Mouse (Mus musculus) bone marrow, adult 2 months (tissue): Measurements from ENCODE around the gene Cpne5. TPM values are rescaled to one million over a fixed set of nuclear protein-coding genes. Genes with fewer than 3 reads are reported as not detected.

Experiments
- H3K27ac ChIP-seq: fragments of 200-500 bp; 2 replicates; pipeline ENCODE4 v1.5.1; 2012; ENCODE audit warnings: low read depth, mild to moderate bottlenecking, control low read depth, inconsistent platforms, low read length; ENCODE audit not compliant: control insufficient read depth, poor library complexity, insufficient read depth
- H3K4me1 ChIP-seq: fragments of 200-500 bp; 2 replicates; pipeline ENCODE4 v1.6.1; 2011; ENCODE audit warnings: low read length; ENCODE audit not compliant: control insufficient read depth, insufficient read depth
- H3K4me3 ChIP-seq: fragments of 200-500 bp; replicated peaks from 2 replicates; pipeline ENCODE3; 2011; ENCODE audit warnings: mild to moderate bottlenecking, low read depth, low read length, control low read depth; ENCODE audit not compliant: control insufficient read depth
- CTCF ChIP-seq: fragments of 200-500 bp; IDR thresholded peaks from 2 replicates; pipeline ENCODE4 v1.5.1; 2011; ENCODE audit warnings: low read length, control low read depth; ENCODE audit not compliant: control insufficient read depth, insufficient read depth
- POLR2A ChIP-seq: fragments of 200-500 bp; IDR thresholded peaks from 2 replicates; pipeline ENCODE4 v1.6.1; 2011; ENCODE audit warnings: low read depth, mild to moderate bottlenecking, control low read depth, low read length, borderline replicate concordance; ENCODE audit not compliant: control insufficient read depth
- WGBS: fragments of 180-500 bp; shearing (Covaris S2); methylation state at CpG from one replicate; pipeline ENCODE4 v1.1.7; 2018; 5-methylcytosine and 5-hydroxymethylcytosine counted together
- polyA plus RNA-seq: library from polyadenylated mRNA; stranded (reverse); fragments of >200 nt; gene quantifications from 2 replicates; pipeline ENCODE4 v1.2.4, GENCODE M21; 2011; ENCODE audit warnings: low replicate concordance; ENCODE audit not compliant: missing spikeins, insufficient read depth, insufficient read length

The Cpne5 gene
- polyA plus RNA-seq: 0.50 and 0.92 TPM in 2 replicates

DNA sequence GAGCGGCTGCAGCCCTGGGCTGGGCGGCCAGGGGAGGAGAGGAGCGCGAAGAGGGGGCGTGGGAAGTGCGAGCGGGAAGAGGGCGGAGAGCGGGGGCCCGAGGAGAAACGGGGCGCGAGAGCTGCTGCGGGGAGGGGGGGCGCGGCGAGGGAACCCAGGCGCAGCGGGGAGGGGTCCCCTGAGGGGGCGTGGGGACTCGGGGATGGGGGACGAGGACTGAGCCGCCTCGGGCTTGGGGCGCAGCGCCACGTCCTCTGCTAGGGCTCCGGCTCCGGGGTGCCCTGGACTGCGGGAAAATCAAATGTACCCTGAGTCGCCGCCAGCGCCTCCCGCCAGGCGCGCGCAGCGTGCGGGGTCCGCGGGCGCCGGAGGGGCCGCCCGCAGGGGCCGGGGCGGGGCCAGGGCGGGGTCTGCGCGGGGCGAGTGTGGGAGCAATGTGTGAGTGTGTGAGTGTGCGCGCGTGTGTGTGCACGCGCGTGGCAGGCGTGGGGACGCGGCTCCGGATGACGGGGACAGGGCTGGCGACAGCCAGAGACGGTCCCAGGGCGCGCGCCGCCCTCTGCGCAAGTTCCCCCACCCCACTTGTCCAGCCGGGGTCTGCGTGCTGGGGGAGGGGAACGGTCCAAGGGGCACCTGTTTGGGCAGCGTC is at the start of gene Cpne5:
Gene Cpne5 (minus strand): TSS at position 396 of the 649 bp plus-strand sequence.
- H3K27ac ChIP-seq: no peak within 1 kb of the TSS
- H3K4me1 ChIP-seq: no peaks in the 10 kb centered on the region
- WGBS: under 1% methylated on average over 70 of the region's 73 CpGs
- TF ChIP-seq CTCF (no peak), POLR2A (no peak)
- H3K4me3 ChIP-seq: no peak within 1 kb of the TSS

DNA sequence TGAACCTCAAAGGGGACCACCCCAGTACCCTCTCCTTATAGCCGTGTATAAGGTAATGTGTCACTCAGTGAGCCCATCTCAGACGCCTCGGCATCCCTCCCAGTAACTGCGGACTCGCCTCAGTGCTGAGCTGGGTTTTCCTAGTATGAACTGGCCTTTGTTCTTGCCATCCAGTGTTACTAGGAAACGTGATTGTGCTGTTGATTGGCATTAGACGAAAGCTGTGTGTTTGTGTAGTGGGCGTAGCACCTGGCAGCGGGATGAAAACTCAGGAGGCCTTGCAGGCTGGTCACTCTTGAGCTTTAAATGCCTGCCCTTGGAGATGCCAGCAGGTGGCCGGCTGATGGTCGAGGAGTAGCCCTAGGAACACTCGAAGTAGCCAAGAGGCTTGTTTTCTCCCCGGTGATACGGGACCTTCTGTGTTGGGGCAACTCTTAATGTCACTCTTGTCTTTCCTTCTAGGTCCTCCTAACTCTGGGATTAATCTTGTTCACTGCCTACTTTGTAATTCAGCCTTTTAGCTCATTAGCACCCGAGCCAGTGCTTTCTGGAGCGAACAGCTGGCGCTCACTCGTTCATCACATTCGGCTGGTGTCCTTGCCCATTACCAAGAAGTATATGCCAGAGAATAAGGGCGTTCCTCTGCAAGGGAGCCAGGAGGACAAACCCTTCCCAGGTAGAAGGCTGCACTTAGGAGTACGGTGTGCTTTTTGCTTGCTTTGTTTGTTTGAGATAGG is 44.4 kb upstream of the Cpne5 start:
- 91% methylated on average over 21 of the region's 21 CpGs for WGBS
- TF ChIP-seq CTCF (no peak), POLR2A (no peak)

DNA sequence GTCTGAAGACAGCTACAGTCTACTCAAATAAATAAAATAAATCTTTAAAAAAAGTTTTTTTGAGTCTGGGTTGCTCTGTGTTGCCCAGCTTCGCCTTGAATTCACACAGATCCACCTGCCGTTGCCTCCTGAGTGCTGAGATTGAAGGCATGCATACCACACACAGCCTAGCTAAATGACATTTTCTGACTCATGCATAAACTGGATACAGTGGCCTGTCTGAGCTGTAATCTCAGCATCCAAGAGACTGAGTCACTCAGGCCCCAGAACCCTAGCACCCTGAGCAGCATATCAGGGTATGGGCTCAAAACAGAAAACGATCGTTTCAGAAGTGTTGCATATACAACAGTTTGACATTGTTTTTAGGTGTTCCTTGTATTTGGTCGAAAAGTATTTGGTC is 43.6 kb upstream of the Cpne5 start:
- no peak overlapping the region for H3K27ac ChIP-seq
- no peak overlapping the region for H3K4me3 ChIP-seq
- peaks cover 1% of the 10 kb centered on the region; the same call in 1 of the 2 replicates for H3K4me1 ChIP-seq
- no peak for TF ChIP-seq CTCF
- no peak for TF ChIP-seq POLR2A
- WGBS: 87% methylated on average over 5 of the region's 5 CpGs

More for the DNA sequence above, 44.4 kb upstream of the Cpne5 start:
- H3K27ac ChIP-seq: no peak overlapping the region
- no peak overlapping the region for H3K4me3 ChIP-seq
- peaks cover 1% of the 10 kb centered on the region; the same call in 1 of the 2 replicates for H3K4me1 ChIP-seq

DNA sequence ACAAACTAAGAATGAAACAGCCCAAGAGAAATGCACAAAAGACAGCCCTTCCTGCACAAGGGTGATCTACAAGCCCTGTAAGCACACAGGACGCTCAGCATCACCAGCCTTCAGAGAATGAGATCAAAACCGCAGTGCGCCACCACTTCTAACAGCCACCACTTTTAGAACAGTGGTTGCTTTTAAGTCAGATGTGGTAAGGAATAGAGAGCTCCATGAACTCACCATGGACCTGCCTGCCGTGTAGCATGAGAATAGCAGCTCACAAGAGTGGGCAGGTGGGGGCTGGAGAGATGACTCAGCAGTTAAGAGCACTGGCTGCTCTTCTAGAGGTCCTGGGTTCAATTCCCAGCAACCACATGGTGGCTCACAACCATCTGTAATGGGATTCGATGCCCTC is 42.5 kb upstream of the Cpne5 start:
- H3K27ac ChIP-seq: no peak overlapping the region
- H3K4me1 ChIP-seq: peaks cover 1% of the 10 kb centered on the region; the same call in 1 of the 2 replicates
- WGBS: 81% methylated on average over 5 of the region's 5 CpGs
- no peak for TF ChIP-seq POLR2A
- TF ChIP-seq CTCF: no peak
- H3K4me3 ChIP-seq: no peak overlapping the region

DNA sequence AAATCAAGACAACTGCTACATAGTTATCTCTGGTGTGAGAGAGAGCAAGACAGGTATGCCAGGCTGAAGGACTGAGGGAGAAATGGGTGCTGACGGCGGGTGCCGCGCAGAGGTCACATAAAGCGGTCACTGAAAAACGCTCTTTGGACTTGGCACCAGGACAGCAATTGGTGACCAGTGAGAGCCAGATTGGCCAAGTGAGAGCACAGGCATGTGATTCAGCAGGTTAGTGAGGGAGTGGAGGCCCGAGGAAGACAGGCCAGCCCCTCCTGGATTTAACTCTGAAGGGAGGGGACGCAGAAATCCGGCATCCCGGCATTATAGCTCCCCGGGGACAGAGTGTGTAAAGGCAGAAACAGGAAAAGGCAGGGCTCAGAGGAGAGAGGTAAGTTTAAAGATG is 35.9 kb upstream of the Cpne5 start:
- TF ChIP-seq POLR2A: no peak
- no peak for TF ChIP-seq CTCF
- no peak overlapping the region for H3K27ac ChIP-seq
- H3K4me1 ChIP-seq: peaks cover 3% of the 10 kb centered on the region; the same call in 1 of the 2 replicates
- 90% methylated on average over 11 of the region's 11 CpGs for WGBS
- no peak overlapping the region for H3K4me3 ChIP-seq

DNA sequence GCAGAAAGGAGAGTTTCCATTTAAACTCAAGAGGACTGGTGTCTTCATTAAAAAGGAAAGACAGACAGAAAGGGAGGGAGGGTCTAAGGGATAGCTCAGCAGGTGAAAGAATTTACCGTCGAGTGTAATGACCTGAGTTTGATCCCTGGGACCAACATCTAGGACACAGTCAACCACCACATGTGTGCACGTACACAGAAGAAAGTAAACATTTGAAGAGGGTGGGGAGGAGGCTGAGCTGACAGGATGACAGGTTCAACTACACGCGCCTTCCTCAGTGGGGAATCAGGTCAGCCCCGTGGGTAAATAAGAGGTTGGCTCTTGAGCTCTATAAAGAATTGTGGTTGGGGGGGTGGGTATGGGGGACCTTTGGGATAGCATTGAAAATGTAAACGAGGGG is 35.2 kb upstream of the Cpne5 start:
- WGBS: 87% methylated on average over 7 of the region's 7 CpGs
- TF ChIP-seq CTCF (no peak), POLR2A (no peak)
- no peak overlapping the region for H3K4me3 ChIP-seq
- H3K4me1 ChIP-seq: peaks cover 3% of the 10 kb centered on the region; the same call in 1 of the 2 replicates
- no peak overlapping the region for H3K27ac ChIP-seq

DNA sequence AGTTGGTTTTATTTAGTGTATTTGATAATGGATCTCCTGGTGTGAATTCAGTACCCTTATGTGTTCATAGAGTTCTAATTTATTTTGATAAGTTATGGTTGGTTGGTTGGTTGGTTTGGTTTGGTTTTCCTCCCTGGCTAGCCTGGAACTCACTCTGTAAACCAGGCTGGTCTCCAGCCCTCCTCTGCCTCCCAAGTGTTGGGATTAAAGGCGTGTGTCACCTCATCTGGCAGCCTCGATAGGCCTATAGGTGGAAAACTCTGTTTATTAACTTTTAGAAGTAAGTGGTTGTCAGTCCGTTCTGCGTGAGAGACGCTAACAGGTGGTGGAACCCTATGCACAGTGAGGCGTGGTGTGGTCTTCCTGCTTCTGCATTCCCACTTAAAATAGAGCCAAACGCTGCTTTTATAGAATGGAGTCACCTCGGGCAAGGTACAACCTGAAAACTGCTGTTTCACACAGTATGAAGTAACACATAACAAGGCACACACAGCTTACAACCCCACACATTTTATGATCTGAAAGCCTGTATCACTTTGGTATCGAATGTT is 32.3 kb upstream of the Cpne5 start:
- H3K4me1 ChIP-seq: peaks cover 2% of the 10 kb centered on the region; the same call in 1 of the 2 replicates
- 64% methylated on average over 9 of the region's 9 CpGs for WGBS
- H3K27ac ChIP-seq: peak overlapping the region; percentile 69
- no peak for TF ChIP-seq CTCF
- no peak for TF ChIP-seq POLR2A
- no peak overlapping the region for H3K4me3 ChIP-seq

DNA sequence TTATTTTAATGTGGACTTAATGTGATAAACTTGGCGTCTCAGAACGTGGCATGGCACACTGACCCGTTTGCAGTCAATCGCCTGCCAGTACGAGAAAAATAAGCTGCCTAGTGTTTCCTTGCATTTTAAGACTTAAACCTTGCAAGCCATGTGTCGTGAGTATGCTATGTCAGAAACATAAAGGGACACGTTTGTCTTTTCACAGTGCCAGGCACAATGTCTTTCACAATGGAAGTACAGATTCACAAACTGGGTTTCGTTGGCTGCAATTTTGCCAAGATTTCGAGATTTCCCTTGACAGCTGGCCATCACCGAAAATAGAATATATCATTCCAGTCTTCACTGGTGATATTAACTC is 31.4 kb upstream of the Cpne5 start:
- 6% methylated on average over 10 of the region's 10 CpGs for WGBS
- H3K4me3 ChIP-seq: peak overlapping the region; percentile 87
- peaks cover 2% of the 10 kb centered on the region; the same call in 1 of the 2 replicates for H3K4me1 ChIP-seq
- peak overlapping the region; percentile 94; the same call in 1 of the 2 replicates for H3K27ac ChIP-seq
- TF ChIP-seq POLR2A (no peak), CTCF (no peak)
